Mouse (Mus musculus) heart, embryonic 10.5 days (tissue): ENCODE data around the gene Medag. TPM values are rescaled to one million over a fixed set of nuclear protein-coding genes. Genes with fewer than 3 reads are reported as not detected.
A peak's percentile ranks its signal among the peaks of the same experiment; 100 is the strongest.

ENCODE experiments used
- DNase-seq: peaks from one replicate; pipeline ENCODE4 v3.0.0-alpha.2; 2017; ENCODE audit warnings: low spot score
- H3K27ac ChIP-seq: fragments of 300-500 bp; sonication (generic); 2 replicates; pipeline ENCODE4 v1.5.1; 2016; ENCODE audit warnings: mild to moderate bottlenecking
- H3K27me3 ChIP-seq: fragments of 300-500 bp; sonication (generic); 2 replicates; pipeline ENCODE4 v1.6.1; 2016; ENCODE audit warnings: mild to moderate bottlenecking; ENCODE audit not compliant: poor library complexity, insufficient read depth, severe bottlenecking
- H3K36me3 ChIP-seq: fragments of 300-500 bp; sonication (generic); 2 replicates; pipeline ENCODE4 v1.6.1; 2016; ENCODE audit warnings: mild to moderate bottlenecking, moderate library complexity
- H3K4me1 ChIP-seq: fragments of 300-500 bp; sonication (generic); 2 replicates; pipeline ENCODE4 v1.6.1; 2016; ENCODE audit warnings: mild to moderate bottlenecking
- H3K4me3 ChIP-seq: fragments of 300-500 bp; sonication (generic); 2 replicates; pipeline ENCODE4 v1.5.1; 2016; ENCODE audit warnings: mild to moderate bottlenecking, moderate library complexity
- H3K9me3 ChIP-seq: fragments of 300-500 bp; sonication (generic); 2 replicates; pipeline ENCODE4 v1.6.1; 2016; ENCODE audit warnings: mild to moderate bottlenecking, moderate library complexity
- WGBS: fragments of 180-500 bp; shearing (Covaris S2); methylation state at CpG from one replicate; pipeline ENCODE4 v1.1.7; 2016; 5-methylcytosine and 5-hydroxymethylcytosine counted together
- polyA plus RNA-seq: library from polyadenylated mRNA; unstranded; fragments of >200 nt; fragmentation: Nextera tagmentation; extraction: Ambion mirVana; gene quantifications from 2 replicates; pipeline ENCODE4 v1.2.1, GENCODE M21; 2016

Gene Medag
- polyA plus RNA-seq, 1 experiment from 2014 or later, result 0.62 TPM

GRCm38 (mm10) chr5:149439531-149440179 lies 28.1 kb downstream of the Medag start, which contains the start of gene Tex26:
Tex26 (plus strand) TSS chr5:149439660.
- H3K27me3 ChIP-seq, result no peaks in the 10 kb centered on the region; the same call in 1 of the 2 replicates
- H3K36me3 ChIP-seq, result no peaks in the 10 kb centered on the region
- H3K4me1 ChIP-seq, result peaks cover 24% of the 10 kb centered on the region
- peak within 1 kb of the TSS; percentile 65 for H3K4me3 ChIP-seq
- H3K9me3 ChIP-seq, result no peaks in the 10 kb centered on the region
- under 1% methylated on average over 25 of the region's 25 CpGs for WGBS
- peak; percentile 90 for DNase-seq
- peak within 1 kb of the TSS; percentile 86 for H3K27ac ChIP-seq

GRCm38 (mm10) chr5:149440180-149440573 lies 28.6 kb downstream of the Medag start:
- H3K36me3 ChIP-seq, result no peaks in the 10 kb centered on the region
- 1% methylated on average over 18 of the region's 18 CpGs for WGBS
- H3K27ac ChIP-seq, result peak overlapping the region; percentile 86
- peak; percentile 82 for DNase-seq
- no peaks in the 10 kb centered on the region for H3K9me3 ChIP-seq
- H3K4me3 ChIP-seq, result peak overlapping the region; percentile 65
- no peaks in the 10 kb centered on the region; the same call in 1 of the 2 replicates for H3K27me3 ChIP-seq
- H3K4me1 ChIP-seq, result peaks cover 27% of the 10 kb centered on the region

GRCm38 (mm10) chr5:149441646-149442276 lies 30.2 kb downstream of the Medag start:
- Histone ChIP-seq H3K36me3 (no peaks in the 10 kb centered on the region), H3K27me3 (no peaks in the 10 kb centered on the region), H3K9me3 (no peaks in the 10 kb centered on the region), H3K4me3 (no peak overlapping the region), H3K4me1 (peaks cover 27% of the 10 kb centered on the region), H3K27ac (0 out of 2 replicates have a peak overlapping the region, but pooled peaks have one; percentile 52)
- WGBS, result 57% methylated on average over 14 of the region's 14 CpGs
- DNase-seq, result no peak

- H3K27ac ChIP-seq, result no peak overlapping the region
Measured at GRCm38 (mm10) chr5:149442277-149442660, 30.7 kb downstream of the Medag start.

GRCm38 (mm10) chr5:149444451-149444850 lies 32.9 kb downstream of the Medag start:
- WGBS, result 66% methylated on average over 4 of the region's 4 CpGs
- H3K4me3 ChIP-seq, result no peak overlapping the region
- no peaks in the 10 kb centered on the region for H3K36me3 ChIP-seq
- no peak for DNase-seq
- peaks cover 22% of the 10 kb centered on the region for H3K4me1 ChIP-seq
- no peak overlapping the region for H3K27ac ChIP-seq
- H3K27me3 ChIP-seq, result no peaks in the 10 kb centered on the region
- no peaks in the 10 kb centered on the region for H3K9me3 ChIP-seq

More at GRCm38 (mm10) chr5:149442277-149442660, 30.7 kb downstream of the Medag start:
- Histone ChIP-seq H3K36me3 (no peaks in the 10 kb centered on the region), H3K4me3 (no peak overlapping the region), H3K27me3 (no peaks in the 10 kb centered on the region), H3K4me1 (peaks cover 27% of the 10 kb centered on the region), H3K9me3 (no peaks in the 10 kb centered on the region)
- DNase-seq, result no peak
- WGBS, result 73% methylated on average over 15 of the region's 15 CpGs

- 80% methylated on average over 7 of the region's 7 CpGs for WGBS
- DNase-seq, result no peak
- peaks cover 10% of the 10 kb centered on the region for H3K4me1 ChIP-seq
- no peak overlapping the region for H3K27ac ChIP-seq
- H3K27me3 ChIP-seq, result no peaks in the 10 kb centered on the region
- no peaks in the 10 kb centered on the region for H3K36me3 ChIP-seq
- no peaks in the 10 kb centered on the region for H3K9me3 ChIP-seq
- no peak overlapping the region for H3K4me3 ChIP-seq
Measured at GRCm38 (mm10) chr5:149446495-149446894, 34.9 kb downstream of the Medag start.

- no peaks in the 10 kb centered on the region for H3K27me3 ChIP-seq
- no peak for DNase-seq
- no peaks in the 10 kb centered on the region for H3K36me3 ChIP-seq
- H3K27ac ChIP-seq, result no peak overlapping the region
- no peak overlapping the region for H3K4me3 ChIP-seq
- H3K9me3 ChIP-seq, result no peaks in the 10 kb centered on the region
- peaks cover 10% of the 10 kb centered on the region for H3K4me1 ChIP-seq
- 80% methylated on average over 5 of the region's 5 CpGs for WGBS
Measured at GRCm38 (mm10) chr5:149447733-149448132, 36.2 kb downstream of the Medag start.

GRCm38 (mm10) chr5:149449406-149449805 lies 37.9 kb downstream of the Medag start:
- Histone ChIP-seq H3K36me3 (no peaks in the 10 kb centered on the region), H3K27me3 (no peaks in the 10 kb centered on the region), H3K27ac (no peak overlapping the region), H3K9me3 (no peaks in the 10 kb centered on the region), H3K4me1 (peaks cover 9% of the 10 kb centered on the region), H3K4me3 (no peak overlapping the region)
- no peak for DNase-seq
- 86% methylated on average over 7 of the region's 7 CpGs for WGBS

- H3K9me3 ChIP-seq, result no peaks in the 10 kb centered on the region
- H3K4me1 ChIP-seq, result 0 out of 2 replicates have a peak, but pooled peaks cover 3% of the 10 kb centered on the region
- WGBS, result 56% methylated on average over 7 of the region's 7 CpGs
- no peak overlapping the region for H3K4me3 ChIP-seq
- no peaks in the 10 kb centered on the region for H3K36me3 ChIP-seq
- no peak overlapping the region for H3K27ac ChIP-seq
- H3K27me3 ChIP-seq, result no peaks in the 10 kb centered on the region
- no peak for DNase-seq
Measured at GRCm38 (mm10) chr5:149451209-149451681, 39.7 kb downstream of the Medag start.

GRCm38 (mm10) chr5:149454281-149454680 lies 42.7 kb downstream of the Medag start:
- peaks cover 8% of the 10 kb centered on the region; the same call in 1 of the 2 replicates for H3K4me1 ChIP-seq
- no peaks in the 10 kb centered on the region for H3K27me3 ChIP-seq
- no peaks in the 10 kb centered on the region for H3K9me3 ChIP-seq
- H3K36me3 ChIP-seq, result no peaks in the 10 kb centered on the region
- H3K4me3 ChIP-seq, result no peak overlapping the region
- no peak overlapping the region for H3K27ac ChIP-seq
- peak; percentile 86 for DNase-seq
- 30% methylated on average over 6 of the region's 6 CpGs for WGBS

- Histone ChIP-seq H3K9me3 (no peaks in the 10 kb centered on the region), H3K4me3 (no peak overlapping the region), H3K27me3 (no peaks in the 10 kb centered on the region), H3K4me1 (peaks cover 5% of the 10 kb centered on the region; the same call in 1 of the 2 replicates), H3K36me3 (no peaks in the 10 kb centered on the region), H3K27ac (no peak overlapping the region)
- no peak for DNase-seq
- WGBS, result 83% methylated on average over 7 of the region's 7 CpGs
Measured at GRCm38 (mm10) chr5:149456544-149456943, 45.0 kb downstream of the Medag start.

- WGBS, result 65% methylated on average over 3 of the region's 3 CpGs
- H3K36me3 ChIP-seq, result no peaks in the 10 kb centered on the region
- no peak for DNase-seq
Measured at GRCm38 (mm10) chr5:149462071-149462470, 50.5 kb downstream of the Medag start.

GRCm38 (mm10) chr5:149465305-149465704 lies 53.8 kb downstream of the Medag start:
- Histone ChIP-seq H3K27me3 (no peaks in the 10 kb centered on the region), H3K27ac (no peak overlapping the region), H3K4me3 (no peak overlapping the region), H3K36me3 (no peaks in the 10 kb centered on the region), H3K4me1 (peaks cover 16% of the 10 kb centered on the region), H3K9me3 (no peaks in the 10 kb centered on the region)
- DNase-seq, result no peak
- 38% methylated on average over 4 of the region's 5 CpGs for WGBS

More at GRCm38 (mm10) chr5:149462071-149462470, 50.5 kb downstream of the Medag start:
- Histone ChIP-seq H3K9me3 (no peaks in the 10 kb centered on the region), H3K4me1 (peaks cover 21% of the 10 kb centered on the region), H3K27me3 (no peaks in the 10 kb centered on the region), H3K27ac (no peak overlapping the region), H3K4me3 (no peak overlapping the region)
